Comparison of ENCODE assay signal across 8 mouse cellular contexts in genomic region chr12:70226655-70227054, GRCm38 (mm10). TPM values are rescaled to one million over a fixed set of nuclear protein-coding genes. Genes with fewer than 3 reads are reported as not detected.
DNase-seq lines count a peak whose midpoint lies in the region; ATAC-seq and TF ChIP-seq lines count a peak whose summit lies in the region.

No protein-coding gene starts in this region.

- WGBS in liver, embryonic 15.5 days (ENCODE audit: insufficient replicate concordance), result 22% methylated on average over 5 of the region's 5 CpGs

- no peaks in the 10 kb centered on the region for H3K36me3 ChIP-seq in E14TG2a.4 (ENCODE audit: insufficient read depth, low read length)
- H3K36me3 ChIP-seq in liver, embryonic 15.5 days (replicated peaks), result 0 out of 2 replicates have a peak, but pooled peaks cover 6% of the 10 kb centered on the region

- H3K27ac ChIP-seq in liver, embryonic 15.5 days (replicated peaks), result peak overlapping the region; percentile 89

- peaks cover 55% of the 10 kb centered on the region for H3K27me3 ChIP-seq in E14TG2a.4 (ENCODE audit: insufficient read depth, low read length)
- no peaks in the 10 kb centered on the region for H3K27me3 ChIP-seq in liver, embryonic 15.5 days

- no peak for TF ChIP-seq CTCF in E14TG2a.4 (conservative IDR thresholded peaks at IDR 0.05; ENCODE audit: low read length)

- peak; percentile 8 for DNase-seq in gastrocnemius, postnatal 10 days
- no peak for DNase-seq in gastrocnemius, postnatal 14 days
- DNase-seq in layer of hippocampus, adult 9-11 months, result no peak
- no peak for DNase-seq in urinary bladder, postnatal 4 days (ENCODE audit: low spot score in 2 of 2)

- ATAC-seq in granulocyte monocyte progenitor cell, adult 5-6 weeks (replicated peaks; ENCODE audit: poor library complexity, severe bottlenecking), result peak; percentile 24
- no peak for ATAC-seq in liver, embryonic 15.5 days (ENCODE audit: insufficient read depth)
- ATAC-seq in frontal cortex, adult (ENCODE audit: low TSS enrichment), result no peak

- H3K9ac ChIP-seq in liver, embryonic 15.5 days, result peak overlapping the region; percentile 85

- H3K4me2 ChIP-seq in liver, embryonic 15.5 days, result peak overlapping the region; percentile 92

- no peaks in the 10 kb centered on the region for H3K9me3 ChIP-seq in E14TG2a.4 (ENCODE audit: low read length)
- H3K9me3 ChIP-seq in liver, embryonic 15.5 days (replicated peaks), result no peaks in the 10 kb centered on the region

- intact Hi-C loops in gastrocnemius, postnatal 14 days (cut with DNase I; ENCODE audit: low total_unique reads), result no loop called here

- H3K4me1 ChIP-seq in E14TG2a.4 (replicated peaks; ENCODE audit: low read depth, low read length), result peaks cover 15% of the 10 kb centered on the region
- H3K4me1 ChIP-seq in liver, embryonic 15.5 days (replicated peaks), result peaks cover 65% of the 10 kb centered on the region

- peak overlapping the region; percentile 75 for H3K4me3 ChIP-seq in E14TG2a.4 (replicated peaks; ENCODE audit: low read length)
- H3K4me3 ChIP-seq in liver, embryonic 15.5 days (replicated peaks), result peak overlapping the region; percentile 67

RNA-seq across cellular contexts. Expression of gene Pygl, which starts 4.6 kb away (rescaled TPM):
- 1 to 10 TPM; 3.3 to 5.5 TPM for total RNA-seq in gastrocnemius, postnatal 10 days (2021)
- 1 to 10 TPM; 2.2 to 3.2 TPM for total RNA-seq in gastrocnemius, postnatal 14 days (2021)
- total RNA-seq in granulocyte monocyte progenitor cell, adult 5-6 weeks (2014; fragmentation: Nextera tagmentation), result 54.6 and 74.4 TPM in 2 replicates
- total RNA-seq in granulocyte monocyte progenitor cell, adult 5-6 weeks (2017), result 119 and 127 TPM in 2 replicates
- 85.0 and 106 TPM in 2 replicates for polyA plus RNA-seq in liver, embryonic 15.5 days (2015; fragmentation: Nextera tagmentation; extraction: Ambion mirVana)

Comparison
In these comparisons a context has a peak if more than half of its experiments do, and no peak if none do; other contexts are left out.
1. RNA of gene Pygl, which starts 4.6 kb away (total RNA-seq): 54.6 to 127 TPM in granulocyte monocyte progenitor cell, adult 5-6 weeks; 3.3 to 5.5 TPM in gastrocnemius, postnatal 10 days and 2.2 to 3.2 TPM in gastrocnemius, postnatal 14 days; every median in the first group is over 4 times any median in the second.